Mouse (Mus musculus) forebrain, embryonic 14.5 days (tissue): ENCODE results near the gene Rd3. TPM values are rescaled to one million over a fixed set of nuclear protein-coding genes. Genes with fewer than 3 reads are reported as not detected.

ENCODE experiments used
- ATAC-seq: fragments of 200-750 bp; cut with Nextera tagmentation; 2 replicates; pipeline ENCODE4 v1.8.0; 2017; ENCODE audit warnings: mild to moderate bottlenecking, moderate library complexity
- DNase-seq: peaks from one replicate; pipeline ENCODE4 v3.0.0-alpha.2; 2015; ENCODE audit warnings: low spot score
- H3K27ac ChIP-seq: fragments of 300-500 bp; sonication (generic); 2 replicates; pipeline ENCODE4 v1.5.1; 2014; ENCODE audit warnings: low read depth, mild to moderate bottlenecking, control low read depth, low read length, moderate library complexity
- H3K27me3 ChIP-seq: fragments of 300-500 bp; sonication (generic); replicated peaks from 2 replicates; pipeline ENCODE4 v1.6.1; 2014; ENCODE audit warnings: low read length, control low read depth, mixed read lengths; ENCODE audit not compliant: control insufficient read depth, insufficient read depth
- H3K36me3 ChIP-seq: fragments of 300-500 bp; sonication (generic); 2 replicates; pipeline ENCODE4 v1.6.1; 2014; ENCODE audit warnings: low read length, control low read depth; ENCODE audit not compliant: control insufficient read depth, insufficient read depth
- H3K4me1 ChIP-seq: fragments of 300-500 bp; sonication (generic); 2 replicates; pipeline ENCODE4 v1.6.1; 2014; ENCODE audit warnings: antibody characterized with exemption, low read length, control low read depth; ENCODE audit not compliant: control insufficient read depth, insufficient read depth
- H3K4me2 ChIP-seq: fragments of 300-500 bp; sonication (generic); 2 replicates; pipeline ENCODE4 v1.6.1; 2014; ENCODE audit warnings: mild to moderate bottlenecking, control low read depth, low read length
- H3K4me3 ChIP-seq: fragments of 300-500 bp; sonication (generic); 2 replicates; pipeline ENCODE4 v1.5.1; 2014; ENCODE audit warnings: low read depth, low read length, control low read depth
- H3K9ac ChIP-seq: fragments of 300-500 bp; sonication (generic); 2 replicates; pipeline ENCODE4 v1.6.1; 2014; ENCODE audit warnings: mild to moderate bottlenecking, low read length, control low read depth, moderate library complexity
- H3K9me3 ChIP-seq: fragments of 300-500 bp; sonication (generic); replicated peaks from 2 replicates; pipeline ENCODE4 v1.6.1; 2016; ENCODE audit warnings: low read length, control low read depth, mixed read lengths; ENCODE audit not compliant: control insufficient read depth
- WGBS: fragments of 180-500 bp; shearing (Covaris S2); extraction: QIAGEN DNeasy Blood & Tissue Kit; methylation state at CpG from one replicate; pipeline ENCODE4 v1.1.7; 2014; 5-methylcytosine and 5-hydroxymethylcytosine counted together
- microRNA-seq: library from miRNA; unstranded; fragments of <30 nt; microRNA quantifications from one replicate; pipeline ENCODE4, GENCODE M21; 2016
- polyA plus RNA-seq: library from polyadenylated mRNA; unstranded; fragments of >200 nt; fragmentation: Nextera tagmentation; extraction: Ambion mirVana; gene quantifications from 2 replicates; pipeline ENCODE4 v1.2.1, GENCODE M21; 2014

The Rd3 gene
- polyA plus RNA-seq, 1 experiment from 2014 or later: 2.4 TPM

DNA sequence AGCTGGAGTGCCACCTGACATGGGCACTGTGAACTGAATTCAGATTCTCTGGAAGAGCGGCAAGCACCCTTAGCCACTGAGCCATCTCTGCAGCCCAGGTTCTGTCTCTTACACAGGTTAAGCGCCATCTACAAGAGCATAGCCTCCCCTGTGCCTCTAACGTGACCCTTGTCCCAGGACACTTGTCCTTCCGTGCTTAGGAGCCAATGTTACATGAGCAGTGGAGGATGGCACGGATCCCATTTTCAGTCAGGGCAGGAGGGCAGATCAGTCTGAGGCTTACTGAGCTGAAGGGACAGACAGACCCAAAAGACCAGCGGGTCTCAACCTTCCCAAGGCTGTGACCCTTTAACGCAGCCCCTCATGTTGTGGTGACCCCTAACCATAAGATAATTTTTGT is 18.7 kb downstream of the Rd3 start:
- H3K4me1 ChIP-seq: no peaks in the 10 kb centered on the region
- ATAC-seq (no peak), DNase-seq (no peak)
- H3K27ac ChIP-seq: no peak overlapping the region
- H3K27me3 ChIP-seq: no peaks in the 10 kb centered on the region
- no peaks in the 10 kb centered on the region for H3K9me3 ChIP-seq
- H3K9ac ChIP-seq: no peak overlapping the region
- 93% methylated on average over 7 of the region's 7 CpGs for WGBS
- no peak overlapping the region for H3K4me2 ChIP-seq
- H3K36me3 ChIP-seq: no peaks in the 10 kb centered on the region
- no peak overlapping the region for H3K4me3 ChIP-seq

GRCm38 (mm10) chr1:191996621-191997185 is 19.5 kb downstream of the Rd3 start:
- Histone ChIP-seq H3K36me3 (no peaks in the 10 kb centered on the region), H3K27ac (no peak overlapping the region), H3K9me3 (no peaks in the 10 kb centered on the region), H3K4me3 (no peak overlapping the region), H3K4me2 (no peak overlapping the region), H3K9ac (no peak overlapping the region), H3K27me3 (no peaks in the 10 kb centered on the region), H3K4me1 (no peaks in the 10 kb centered on the region)
- no peak for DNase-seq
- ATAC-seq: no peak
- 92% methylated on average over 8 of the region's 8 CpGs for WGBS

- ATAC-seq (no peak), DNase-seq (no peak)
- no peak overlapping the region for H3K4me2 ChIP-seq
- H3K4me3 ChIP-seq: no peak overlapping the region
- H3K9me3 ChIP-seq: no peaks in the 10 kb centered on the region
- no peak overlapping the region for H3K27ac ChIP-seq
- no peak overlapping the region for H3K9ac ChIP-seq
- no peaks in the 10 kb centered on the region for H3K27me3 ChIP-seq
- no peaks in the 10 kb centered on the region for H3K36me3 ChIP-seq
- H3K4me1 ChIP-seq: no peaks in the 10 kb centered on the region
Measured at GRCm38 (mm10) chr1:191999022-191999421, 21.9 kb downstream of the Rd3 start.

Small RNAs within 50 kb of the gene (microRNA-seq; reads per million reads assigned to microRNA genes)
- gene Mir3473c: not detected

Other genes starting within 250 kb of the Rd3 start
- 19.7 and 22.7 TPM in 2 replicates for gene Nek2, start 155.9 kb upstream of the Rd3 start, polyA plus RNA-seq
- gene Slc30a1, start 70.6 kb upstream of the Rd3 start, polyA plus RNA-seq: 1.3 and 2.0 TPM in 2 replicates
- 2.5 and 3.3 TPM in 2 replicates for gene Traf5, start 115.2 kb downstream of the Rd3 start, polyA plus RNA-seq
- gene Rcor3, start 160.7 kb downstream of the Rd3 start, polyA plus RNA-seq: 20.1 and 25.1 TPM in 2 replicates
- 0.88 and 1.3 TPM in 2 replicates for gene Kcnh1, start 213.4 kb downstream of the Rd3 start, polyA plus RNA-seq